Mouse (Mus musculus) G1E-ER4 (cell line): ENCODE data around the gene Fos. TPM values are rescaled to one million over a fixed set of nuclear protein-coding genes. Genes with fewer than 3 reads are reported as not detected.

Source experiments
- GATA1 ChIP-seq: IDR thresholded peaks from one replicate; pipeline ENCODE4 v1.8.0; 2012; ENCODE audit warnings: low read length, inconsistent platforms
- polyA plus RNA-seq: library from polyadenylated mRNA; stranded (reverse); fragments of >175 nt; gene quantifications from 2 replicates; pipeline ENCODE4 v1.2.3, GENCODE M21; 2012

The Fos gene
- polyA plus RNA-seq, 1 experiment, result 2.8 TPM

DNA sequence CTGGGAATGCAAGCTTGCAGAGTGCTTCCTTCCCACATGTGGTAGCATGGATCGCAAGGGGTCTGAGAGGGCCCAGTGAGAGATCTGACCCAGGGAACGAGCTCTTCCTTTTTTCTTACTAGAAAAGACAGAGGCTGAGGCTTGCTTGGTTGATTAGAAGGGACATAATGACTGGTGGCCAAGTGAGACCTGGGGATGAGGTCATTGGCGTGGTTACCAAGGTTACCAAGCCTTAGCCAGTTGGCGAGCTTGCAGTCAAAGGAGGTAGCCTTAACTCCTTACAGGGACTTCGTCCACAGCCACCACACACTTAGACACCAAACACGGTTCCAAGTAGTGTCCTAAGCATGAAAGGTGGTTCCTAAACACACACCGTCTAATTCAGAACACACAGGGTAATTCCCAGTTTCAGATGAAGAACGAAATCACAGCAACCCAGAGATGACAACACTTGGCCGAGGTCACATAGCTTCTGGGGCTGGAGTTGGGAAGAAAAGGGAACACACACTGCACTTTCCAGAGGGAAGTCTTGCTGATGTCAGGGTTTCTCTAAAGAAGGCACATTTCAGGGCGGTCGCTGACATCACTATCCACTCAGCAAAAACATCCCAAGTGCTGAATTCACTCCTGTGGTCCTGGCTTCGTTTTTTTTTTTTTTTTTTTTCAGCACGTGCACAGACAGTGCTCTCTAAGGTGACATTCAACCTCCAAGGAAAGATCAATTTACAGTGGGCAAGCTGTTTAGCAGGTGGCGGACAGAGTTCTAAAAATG, 49.9 kb downstream of the Fos start:
- TF ChIP-seq GATA1, result no peak

DNA sequence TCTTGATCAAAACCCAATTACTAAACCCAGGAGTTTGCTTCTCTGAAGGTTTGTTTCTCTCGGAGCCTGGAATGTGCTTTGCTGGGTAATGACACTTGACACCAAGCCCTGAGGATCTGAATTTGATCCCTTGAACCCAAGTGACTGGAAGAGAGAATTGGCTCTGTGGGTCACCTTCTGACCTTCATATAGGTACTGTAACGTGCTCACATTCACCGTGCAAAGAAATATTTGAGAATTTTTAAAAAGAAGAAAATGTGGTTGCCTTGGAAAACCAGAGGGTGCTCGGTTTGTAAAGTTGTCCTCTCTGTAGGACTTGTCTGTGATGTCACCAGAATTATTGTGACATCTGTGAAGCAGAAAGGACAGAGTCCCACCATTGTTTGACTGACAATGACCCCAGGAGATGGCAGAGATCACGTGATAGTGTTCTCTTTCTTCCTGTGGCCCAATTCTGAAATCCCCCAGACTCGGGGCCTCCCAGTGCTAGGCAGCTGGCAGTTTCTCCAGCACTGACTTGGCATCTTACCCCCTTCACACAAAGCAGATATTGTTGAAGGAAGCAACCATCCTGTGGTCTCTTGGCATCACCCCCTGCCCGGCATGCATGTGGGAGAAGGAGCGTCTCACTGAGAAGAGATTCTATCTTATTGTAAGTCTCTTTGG, 50.6 kb downstream of the Fos start:
- no peak for TF ChIP-seq GATA1

Other genes with a start within 250 kb of the Fos start
- gene Mlh3, start 203.3 kb upstream of the Fos start, polyA plus RNA-seq, result 0.54 and 0.84 TPM in 2 replicates
- gene Acyp1, start 185.5 kb upstream of the Fos start, polyA plus RNA-seq, result 47.7 and 65.6 TPM in 2 replicates
- gene Zc2hc1c, start 185.3 kb upstream of the Fos start, polyA plus RNA-seq, result 0.01 and 0.02 TPM in 2 replicates
- 21.1 and 24.1 TPM in 2 replicates for gene Nek9, start 134.5 kb upstream of the Fos start, polyA plus RNA-seq
- gene Tmed10, start 99.0 kb upstream of the Fos start, polyA plus RNA-seq, result 199 and 219 TPM in 2 replicates
- gene Jdp2, start 125.1 kb downstream of the Fos start, polyA plus RNA-seq, result not detected in 2 replicates
- not detected in 2 replicates for gene Batf, start 212.8 kb downstream of the Fos start, polyA plus RNA-seq